Mouse (Mus musculus) C2C12 (cell line): Measurements from ENCODE around the gene Rtn4r. TPM values are rescaled to one million over a fixed set of nuclear protein-coding genes. Genes with fewer than 3 reads are reported as not detected.

ENCODE experiments used
- H3K27me3 ChIP-seq: one replicate; pipeline ENCODE4 v1.6.1; 2011; ENCODE audit not compliant: control insufficient read depth, insufficient read depth, insufficient read length
- H3K36me3 ChIP-seq: one replicate; pipeline ENCODE4 v1.6.1; 2011; ENCODE audit not compliant: control insufficient read depth, insufficient read depth
- H3K4me3 ChIP-seq: one replicate; pipeline ENCODE4 v1.5.1; 2011; ENCODE audit warnings: mild to moderate bottlenecking, control low read depth; ENCODE audit not compliant: poor library complexity, insufficient read depth, severe bottlenecking
- H3K79me2 ChIP-seq: one replicate; pipeline ENCODE4 v1.6.1; 2011; ENCODE audit not compliant: control insufficient read depth, insufficient read depth
- H3K79me3 ChIP-seq: one replicate; pipeline ENCODE4 v1.6.1; 2011; ENCODE audit warnings: low read depth, control low read depth
- H3ac ChIP-seq: one replicate; pipeline ENCODE3; 2011; ENCODE audit warnings: low read depth; ENCODE audit not compliant: control insufficient read depth, insufficient read length
- CEBPB ChIP-seq: IDR thresholded peaks from one replicate; pipeline ENCODE4 v1.6.1; 2011; ENCODE audit warnings: low read depth, mild to moderate bottlenecking, control low read depth, moderate library complexity
- CTCF ChIP-seq: IDR thresholded peaks from one replicate; pipeline ENCODE4 v1.5.1; 2011; ENCODE audit not compliant: control insufficient read depth, insufficient read depth, insufficient read length
- FOSL1 ChIP-seq: IDR thresholded peaks from one replicate; pipeline ENCODE4 v1.8.0; 2011; ENCODE audit warnings: mild to moderate bottlenecking, low read length; ENCODE audit not compliant: poor library complexity, insufficient read depth, severe bottlenecking
- MAX ChIP-seq: IDR thresholded peaks from one replicate; pipeline ENCODE4 v1.6.1; 2011; ENCODE audit warnings: mild to moderate bottlenecking, control low read depth
- MYOD1 ChIP-seq: IDR thresholded peaks from one replicate; pipeline ENCODE4 v1.6.1; 2011; ENCODE audit warnings: low read depth; ENCODE audit not compliant: control insufficient read depth, insufficient read length
- MYOG ChIP-seq: IDR thresholded peaks from one replicate; pipeline ENCODE4 v1.6.1; 2011; ENCODE audit not compliant: control insufficient read depth, insufficient read length; ENCODE audit errors: extremely low read depth
- USF1 ChIP-seq: IDR thresholded peaks from one replicate; pipeline ENCODE4 v1.6.1; 2011; ENCODE audit warnings: low read depth, mild to moderate bottlenecking, control low read depth, moderate library complexity
- polyA plus RNA-seq: library from polyadenylated mRNA; unstranded; fragments of >200 nt; fragmentation: generic; extraction: Trizol; gene quantifications from one replicate; pipeline ENCODE4 v1.2.1, GENCODE M21; 2012; ENCODE audit warnings: missing spikeins

The Rtn4r gene
- polyA plus RNA-seq, 1 experiment = 0.11 TPM

- H3ac ChIP-seq = no peak overlapping the region
- peaks cover 42% of the 10 kb centered on the region for H3K27me3 ChIP-seq
- H3K36me3 ChIP-seq = no peaks in the 10 kb centered on the region
- H3K4me3 ChIP-seq = no peak overlapping the region
- H3K79me2 ChIP-seq = no peaks in the 10 kb centered on the region
- no peaks in the 10 kb centered on the region for H3K79me3 ChIP-seq
- TF ChIP-seq MAX = no peak
- peak; percentile 15 for TF ChIP-seq CTCF
Observed at GRCm38 (mm10) chr16:18176758-18177157, 49.3 kb downstream of the Rtn4r start.

- TF ChIP-seq FOSL1 (no peak), CTCF (no peak), MAX (no peak), MYOG (no peak), CEBPB (no peak), USF1 (no peak), MYOD1 (no peak)
- Histone ChIP-seq H3K36me3 (no peaks in the 10 kb centered on the region), H3ac (no peak overlapping the region), H3K79me3 (no peaks in the 10 kb centered on the region), H3K4me3 (no peak overlapping the region), H3K27me3 (peaks cover 36% of the 10 kb centered on the region), H3K79me2 (no peaks in the 10 kb centered on the region)
Observed at GRCm38 (mm10) chr16:18179591-18179990, 52.1 kb downstream of the Rtn4r start.

GRCm38 (mm10) chr16:18181398-18181797 lies 54.0 kb downstream of the Rtn4r start:
- H3K79me3 ChIP-seq = no peaks in the 10 kb centered on the region
- TF ChIP-seq MYOD1 (no peak), USF1 (no peak), MAX (no peak), CEBPB (no peak), CTCF (no peak), FOSL1 (no peak), MYOG (no peak)
- no peaks in the 10 kb centered on the region for H3K79me2 ChIP-seq
- H3K36me3 ChIP-seq = no peaks in the 10 kb centered on the region
- H3K4me3 ChIP-seq = no peak overlapping the region
- no peak overlapping the region for H3ac ChIP-seq
- H3K27me3 ChIP-seq = peaks cover 26% of the 10 kb centered on the region

GRCm38 (mm10) chr16:18182766-18183165 lies 55.3 kb downstream of the Rtn4r start:
- no peak overlapping the region for H3K4me3 ChIP-seq
- no peak overlapping the region for H3ac ChIP-seq
- peaks cover 13% of the 10 kb centered on the region for H3K27me3 ChIP-seq
- no peaks in the 10 kb centered on the region for H3K79me2 ChIP-seq
- H3K36me3 ChIP-seq = no peaks in the 10 kb centered on the region
- H3K79me3 ChIP-seq = no peaks in the 10 kb centered on the region
- TF ChIP-seq USF1 (peak; percentile 70), MYOD1 (no peak), CTCF (no peak), FOSL1 (no peak), MAX (peak; percentile 36), MYOG (no peak), CEBPB (no peak)

- H3K27me3 ChIP-seq = no peaks in the 10 kb centered on the region
- H3K79me2 ChIP-seq = no peaks in the 10 kb centered on the region
- H3ac ChIP-seq = no peak overlapping the region
- H3K4me3 ChIP-seq = no peak overlapping the region
- TF ChIP-seq USF1 = no peak
- TF ChIP-seq MYOD1 = no peak
- no peak for TF ChIP-seq MAX
- no peak for TF ChIP-seq CEBPB
- no peak for TF ChIP-seq FOSL1
- no peak for TF ChIP-seq MYOG
- TF ChIP-seq CTCF = no peak
- H3K79me3 ChIP-seq = no peaks in the 10 kb centered on the region
- H3K36me3 ChIP-seq = no peaks in the 10 kb centered on the region
Observed at GRCm38 (mm10) chr16:18185715-18186449, 58.4 kb downstream of the Rtn4r start.

- Histone ChIP-seq H3K36me3 (no peaks in the 10 kb centered on the region), H3K4me3 (no peak overlapping the region), H3K27me3 (no peaks in the 10 kb centered on the region), H3ac (no peak overlapping the region), H3K79me2 (no peaks in the 10 kb centered on the region), H3K79me3 (no peaks in the 10 kb centered on the region)
- no peak for TF ChIP-seq CTCF
- no peak for TF ChIP-seq MAX
- TF ChIP-seq MYOG = no peak
- TF ChIP-seq MYOD1 = no peak
- no peak for TF ChIP-seq CEBPB
- no peak for TF ChIP-seq FOSL1
- no peak for TF ChIP-seq USF1
Observed at GRCm38 (mm10) chr16:18186798-18187197, 59.4 kb downstream of the Rtn4r start.
